ENCODE assay signal across 7 mouse cellular contexts in the genomic region with DNA sequence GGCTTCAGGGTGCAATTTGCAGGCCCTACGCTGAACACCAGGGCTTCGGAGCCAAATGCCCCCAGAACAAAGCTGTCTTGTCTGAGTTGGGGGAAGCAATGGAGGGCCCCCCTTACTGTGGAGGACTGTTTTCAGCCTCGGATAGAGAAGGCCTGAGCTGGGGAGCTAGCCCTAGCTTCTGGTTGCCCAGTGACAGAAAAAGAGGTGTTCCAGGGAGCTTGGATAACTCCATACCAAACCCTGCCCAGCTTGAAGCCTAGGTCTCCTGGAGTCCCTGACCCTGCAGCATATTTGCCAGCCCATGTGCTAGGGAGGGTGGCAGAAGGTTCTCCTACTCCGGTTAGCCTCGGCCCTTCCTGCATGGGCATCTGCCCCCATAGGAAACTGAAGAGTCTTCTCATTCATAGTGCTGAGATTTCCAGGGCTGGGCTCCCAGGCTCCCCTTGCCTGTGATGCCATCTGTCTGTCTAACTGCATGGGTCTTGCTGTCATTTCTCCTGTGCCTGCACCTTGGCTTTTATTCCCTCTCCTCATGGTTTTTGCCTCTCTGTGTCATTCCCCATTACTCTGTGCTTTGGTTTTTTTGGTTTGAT. TPM values are rescaled to one million over a fixed set of nuclear protein-coding genes. Genes with fewer than 3 reads are reported as not detected.
DNase-seq lines count a peak whose midpoint lies in the region; ATAC-seq lines count a peak whose summit lies in the region.

No protein-coding gene starts in this region.

- DNase-seq in neural tube, embryonic 11.5 days (ENCODE audit: low spot score): no peak
- no peak for DNase-seq in neural tube, embryonic 10.5 days (ENCODE audit: extremely low spot score, low spot score)
- no peak for DNase-seq in gastrocnemius, postnatal 10 days
- DNase-seq in layer of hippocampus, postnatal 10 days (ENCODE audit: low spot score in 2 of 2): no peak

- H3K4me1 ChIP-seq in neural tube, embryonic 11.5 days (ENCODE audit: control insufficient read depth, insufficient read depth, low read length): peaks cover 7% of the 10 kb centered on the region; the same call in 1 of the 2 replicates
- H3K4me1 ChIP-seq in forebrain, embryonic 16.5 days (replicated peaks; ENCODE audit: control insufficient read depth, insufficient read depth, low read length): peaks cover 28% of the 10 kb centered on the region
- H3K4me1 ChIP-seq in limb, embryonic 15.5 days: peaks cover 58% of the 10 kb centered on the region
- H3K4me1 ChIP-seq in stomach, embryonic 16.5 days (ENCODE audit: control insufficient read depth, insufficient read depth, low read length): peaks cover 22% of the 10 kb centered on the region

- 20% methylated on average over 5 of the region's 5 CpGs for WGBS in neural tube, embryonic 11.5 days
- WGBS in forebrain, embryonic 16.5 days: 18% methylated on average over 5 of the region's 5 CpGs
- WGBS in limb, embryonic 15.5 days: 37% methylated on average over 5 of the region's 5 CpGs
- 25% methylated on average over 5 of the region's 5 CpGs for WGBS in stomach, embryonic 16.5 days

- H3K4me2 ChIP-seq in neural tube, embryonic 11.5 days (ENCODE audit: low read depth): peak overlapping the region; percentile 85
- peak overlapping the region; percentile 61 for H3K4me2 ChIP-seq in forebrain, embryonic 16.5 days (ENCODE audit: low read length)
- peak overlapping the region; percentile 80 for H3K4me2 ChIP-seq in limb, embryonic 15.5 days
- peak overlapping the region; percentile 92 for H3K4me2 ChIP-seq in stomach, embryonic 16.5 days (ENCODE audit: low read depth, low read length)

- no peaks in the 10 kb centered on the region for H3K9me3 ChIP-seq in neural tube, embryonic 11.5 days (ENCODE audit: control insufficient read depth, low read length)
- no peaks in the 10 kb centered on the region for H3K9me3 ChIP-seq in forebrain, embryonic 16.5 days (ENCODE audit: control insufficient read depth, low read length)
- H3K9me3 ChIP-seq in limb, embryonic 15.5 days: no peaks in the 10 kb centered on the region
- no peaks in the 10 kb centered on the region for H3K9me3 ChIP-seq in stomach, embryonic 16.5 days (replicated peaks; ENCODE audit: control insufficient read depth, low read length)

- ATAC-seq in neural tube, embryonic 11.5 days (ENCODE audit: insufficient read depth, low FRiP score, low TSS enrichment): no peak
- no peak for ATAC-seq in forebrain, embryonic 16.5 days
- ATAC-seq in limb, embryonic 15.5 days (ENCODE audit: insufficient number of reproducible peaks, low FRiP score, low TSS enrichment, low read depth): no peak
- ATAC-seq in stomach, embryonic 16.5 days (ENCODE audit: insufficient read depth, low FRiP score): no peak

- H3K27me3 ChIP-seq in neural tube, embryonic 11.5 days (ENCODE audit: control insufficient read depth, insufficient read depth, low read length): peaks cover 18% of the 10 kb centered on the region
- peaks cover 20% of the 10 kb centered on the region for H3K27me3 ChIP-seq in forebrain, embryonic 16.5 days (replicated peaks; ENCODE audit: control insufficient read depth, insufficient read depth, low read length)
- H3K27me3 ChIP-seq in limb, embryonic 15.5 days: peaks cover 8% of the 10 kb centered on the region
- H3K27me3 ChIP-seq in stomach, embryonic 16.5 days (ENCODE audit: control insufficient read depth, insufficient read depth, low read length): peaks cover 7% of the 10 kb centered on the region; the same call in 1 of the 2 replicates

- H3K27ac ChIP-seq in neural tube, embryonic 11.5 days (ENCODE audit: low read depth, low read length): no peak overlapping the region
- no peak overlapping the region for H3K27ac ChIP-seq in forebrain, embryonic 16.5 days (ENCODE audit: low read length)
- peak overlapping the region; percentile 81 for H3K27ac ChIP-seq in limb, embryonic 15.5 days
- peak overlapping the region; percentile 91 for H3K27ac ChIP-seq in stomach, embryonic 16.5 days (ENCODE audit: low read length)

- peak overlapping the region; percentile 5; the same call in 1 of the 2 replicates for H3K9ac ChIP-seq in neural tube, embryonic 11.5 days (ENCODE audit: low read length)
- no peak overlapping the region for H3K9ac ChIP-seq in forebrain, embryonic 16.5 days (replicated peaks; ENCODE audit: low read depth, low read length)
- H3K9ac ChIP-seq in limb, embryonic 15.5 days: peak overlapping the region; percentile 44
- H3K9ac ChIP-seq in stomach, embryonic 16.5 days (ENCODE audit: low read length): peak overlapping the region; percentile 83

- H3K36me3 ChIP-seq in neural tube, embryonic 11.5 days (ENCODE audit: control insufficient read depth, insufficient read depth, low read length): no peaks in the 10 kb centered on the region
- H3K36me3 ChIP-seq in forebrain, embryonic 16.5 days (ENCODE audit: control insufficient read depth, insufficient read depth): no peaks in the 10 kb centered on the region
- 0 out of 2 replicates have a peak, but pooled peaks cover 4% of the 10 kb centered on the region for H3K36me3 ChIP-seq in limb, embryonic 15.5 days
- H3K36me3 ChIP-seq in stomach, embryonic 16.5 days (ENCODE audit: control insufficient read depth, insufficient read depth, low read length): no peaks in the 10 kb centered on the region

- H3K4me3 ChIP-seq in neural tube, embryonic 11.5 days (ENCODE audit: low read depth, low read length): peak overlapping the region; percentile 46
- H3K4me3 ChIP-seq in forebrain, embryonic 16.5 days (replicated peaks; ENCODE audit: low read length): peak overlapping the region; percentile 45
- H3K4me3 ChIP-seq in limb, embryonic 15.5 days: peak overlapping the region; percentile 61
- peak overlapping the region; percentile 59 for H3K4me3 ChIP-seq in stomach, embryonic 16.5 days (replicated peaks; ENCODE audit: low read length)

RNA-seq across cellular contexts. Expression of a gene that starts 0.6 kb away (rescaled TPM):
- 6.7 and 9.2 TPM in 2 replicates for polyA plus RNA-seq in neural tube, embryonic 11.5 days (2014; fragmentation: Nextera tagmentation; extraction: Ambion mirVana)
- 5.3 and 6.0 TPM in 2 replicates for polyA plus RNA-seq in forebrain, embryonic 16.5 days (2015; fragmentation: Nextera tagmentation; extraction: Ambion mirVana)
- polyA plus RNA-seq in limb, embryonic 15.5 days (2015; fragmentation: Nextera tagmentation; extraction: Ambion mirVana): 31.2 and 34.9 TPM in 2 replicates
- 19.4 and 19.5 TPM in 2 replicates for polyA plus RNA-seq in stomach, embryonic 16.5 days (2015; fragmentation: Nextera tagmentation; extraction: Ambion mirVana)
- 10 to 100 TPM; 10.5 to 11.9 TPM for total RNA-seq in gastrocnemius, postnatal 10 days (2021)
- 1 to 10 TPM; 3.0 to 5.7 TPM for total RNA-seq in layer of hippocampus, postnatal 10 days (2021)

RNA-seq across cellular contexts. Expression of a gene that starts 1.3 kb away (rescaled TPM):
- polyA plus RNA-seq in neural tube, embryonic 11.5 days (2014; fragmentation: Nextera tagmentation; extraction: Ambion mirVana): 5.6 and 7.1 TPM in 2 replicates
- polyA plus RNA-seq in forebrain, embryonic 16.5 days (2015; fragmentation: Nextera tagmentation; extraction: Ambion mirVana): 2.0 and 2.1 TPM in 2 replicates
- polyA plus RNA-seq in limb, embryonic 15.5 days (2015; fragmentation: Nextera tagmentation; extraction: Ambion mirVana): 13.1 and 15.7 TPM in 2 replicates
- polyA plus RNA-seq in stomach, embryonic 16.5 days (2015; fragmentation: Nextera tagmentation; extraction: Ambion mirVana): 10.5 and 11.3 TPM in 2 replicates
- 10 to 100 TPM in 1 of 2 experiments, 1 to 10 TPM in 1; 6.2 to 10.7 TPM for total RNA-seq in gastrocnemius, postnatal 10 days (2021)
- 1 to 10 TPM; 1.6 to 2.4 TPM for total RNA-seq in layer of hippocampus, postnatal 10 days (2021)

RNA-seq across cellular contexts. Expression of a gene that starts 19.8 kb away (rescaled TPM):
- 122 TPM in 2 replicates for polyA plus RNA-seq in neural tube, embryonic 11.5 days (2014; fragmentation: Nextera tagmentation; extraction: Ambion mirVana)
- polyA plus RNA-seq in forebrain, embryonic 16.5 days (2015; fragmentation: Nextera tagmentation; extraction: Ambion mirVana): 157 and 186 TPM in 2 replicates
- 181 and 186 TPM in 2 replicates for polyA plus RNA-seq in limb, embryonic 15.5 days (2015; fragmentation: Nextera tagmentation; extraction: Ambion mirVana)
- 228 and 235 TPM in 2 replicates for polyA plus RNA-seq in stomach, embryonic 16.5 days (2015; fragmentation: Nextera tagmentation; extraction: Ambion mirVana)
- 10 to 100 TPM; 66.9 to 70.7 TPM for total RNA-seq in gastrocnemius, postnatal 10 days (2021)
- 100 to 1,000 TPM in 1 of 2 experiments, 10 to 100 TPM in 1; 92.7 to 115 TPM for total RNA-seq in layer of hippocampus, postnatal 10 days (2021)

RNA-seq across cellular contexts. Expression of a gene that starts 20.5 kb away (rescaled TPM):
- 33.2 and 34.1 TPM in 2 replicates for polyA plus RNA-seq in neural tube, embryonic 11.5 days (2014; fragmentation: Nextera tagmentation; extraction: Ambion mirVana)
- 70.7 and 77.8 TPM in 2 replicates for polyA plus RNA-seq in forebrain, embryonic 16.5 days (2015; fragmentation: Nextera tagmentation; extraction: Ambion mirVana)
- 64.6 and 70.6 TPM in 2 replicates for polyA plus RNA-seq in limb, embryonic 15.5 days (2015; fragmentation: Nextera tagmentation; extraction: Ambion mirVana)
- polyA plus RNA-seq in stomach, embryonic 16.5 days (2015; fragmentation: Nextera tagmentation; extraction: Ambion mirVana): 66.5 and 72.3 TPM in 2 replicates
- total RNA-seq in gastrocnemius, postnatal 10 days (2021): 10 to 100 TPM; 23.8 to 28.4 TPM
- 10 to 100 TPM; 68.0 to 70.4 TPM for total RNA-seq in layer of hippocampus, postnatal 10 days (2021)

RNA-seq across cellular contexts. Expression of a gene that starts 23.1 kb away (rescaled TPM):
- 1.4 and 1.6 TPM in 2 replicates for polyA plus RNA-seq in neural tube, embryonic 11.5 days (2014; fragmentation: Nextera tagmentation; extraction: Ambion mirVana)
- 0.30 and 0.31 TPM in 2 replicates for polyA plus RNA-seq in forebrain, embryonic 16.5 days (2015; fragmentation: Nextera tagmentation; extraction: Ambion mirVana)
- polyA plus RNA-seq in limb, embryonic 15.5 days (2015; fragmentation: Nextera tagmentation; extraction: Ambion mirVana): 0.57 and 1.3 TPM in 2 replicates
- polyA plus RNA-seq in stomach, embryonic 16.5 days (2015; fragmentation: Nextera tagmentation; extraction: Ambion mirVana): 6.0 and 6.4 TPM in 2 replicates
- total RNA-seq in gastrocnemius, postnatal 10 days (2021): under 1 TPM; 0.42 to 0.65 TPM
- under 1 TPM; 0.37 to 0.54 TPM for total RNA-seq in layer of hippocampus, postnatal 10 days (2021)

Comparison
In these comparisons a context has a peak if more than half of its experiments do, and no peak if none do; other contexts are left out.
1. H3K27ac ChIP-seq: peak in limb, embryonic 15.5 days (single experiment) and stomach, embryonic 16.5 days (single experiment); none in neural tube, embryonic 11.5 days (single experiment) and forebrain, embryonic 16.5 days (single experiment).
2. Peak in every context shown above with its lines, with median percentiles within 50 percentile points of each other: H3K4me2 ChIP-seq and H3K4me3 ChIP-seq.